Mouse (Mus musculus) Patski (cell line): ENCODE measurements around the gene Zbp1. TPM values are rescaled to one million over a fixed set of nuclear protein-coding genes. Genes with fewer than 3 reads are reported as not detected.

ENCODE experiments used
- ATAC-seq: fragments of 100-300 bp; one replicate; pipeline ENCODE4 v1.8.0; 2021
- CTCF ChIA-PET: fragments of 350-600 bp; sonication (Branson Sonifier 250); formaldehyde crosslinking; loops from one replicate; lab custom pipeline; 2022; ENCODE audit warnings: inconsistent platforms; lab: Charles Lee
- POLR2A ChIA-PET: fragments of 350-600 bp; sonication (Branson Sonifier 250); formaldehyde crosslinking; loops from one replicate; lab custom pipeline; 2022; ENCODE audit warnings: antibody characterized with exemption, inconsistent platforms; lab: Charles Lee
- DNase-seq: peaks from one replicate; pipeline ENCODE4 v3.0.0-alpha.2; 2011; ENCODE audit warnings: low read depth, low spot score
- H3K27me3 ChIP-seq: fragments of 371-371 bp; one replicate; pipeline ENCODE4 v1.5.1; 2021
- CTCF ChIP-seq: fragments of 100-300 bp; IDR thresholded peaks from one replicate; pipeline ENCODE4 v1.5.1; 2021
- in situ Hi-C: fragments of 300-500 bp; cut with MboI; formaldehyde crosslinking; loops from 3 replicates; pipeline ENCODE4 v1.11.1; 2018; ENCODE audit warnings: low pct_unique_long_range_greater_than_20kb, mixed read lengths
- polyA plus RNA-seq: library from polyadenylated mRNA; unstranded; gene quantifications from one replicate; pipeline ENCODE4 v1.2.3, GENCODE M21; 2021

Gene Zbp1
- polyA plus RNA-seq, 1 experiment from 2014 or later: 0.05 TPM

GRCm38 (mm10) chr2:173202924-173203689 is 15.6 kb downstream of the Zbp1 start:
- ATAC-seq (no peak), DNase-seq (no peak)
- H3K27me3 ChIP-seq: peaks cover 2% of the 10 kb centered on the region
- POLR2A ChIA-PET: no interaction called here
- TF ChIP-seq CTCF: no peak
- in situ Hi-C loops: no loop called here
- CTCF ChIA-PET: no interaction called here

DNA sequence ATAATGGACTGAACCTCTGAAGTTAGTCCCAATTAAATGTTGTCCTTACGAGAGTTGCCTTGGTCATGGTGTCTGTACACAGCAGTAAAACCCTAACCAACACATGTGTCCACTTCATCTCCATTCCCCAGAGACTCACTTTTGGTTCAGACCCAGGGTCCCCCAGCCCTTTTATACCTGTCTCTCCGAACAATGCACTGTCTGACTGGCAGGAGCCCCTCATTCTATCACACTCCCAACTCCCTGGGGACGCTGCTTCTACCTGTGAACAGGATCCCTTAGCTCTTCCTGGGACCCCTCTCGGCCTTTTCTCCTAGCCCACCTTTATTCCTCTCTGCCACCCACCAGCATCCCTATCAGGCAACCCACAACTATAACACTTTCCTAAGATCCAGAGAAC is 23.9 kb downstream of the Zbp1 start:
- in situ Hi-C loops: loop anchor here (5.0 to 25.0 kb wide), 3 partner anchors 353 to 1693 kb away; partner anchors contain the start of gene Gnas
- no peak for TF ChIP-seq CTCF
- no peak for ATAC-seq
- H3K27me3 ChIP-seq: peaks cover 21% of the 10 kb centered on the region
- no peak for DNase-seq
- POLR2A ChIA-PET: no interaction called here
- CTCF ChIA-PET: no interaction called here

GRCm38 (mm10) chr2:173187182-173187855 is 31.4 kb downstream of the Zbp1 start:
- peaks cover 3% of the 10 kb centered on the region for H3K27me3 ChIP-seq
- DNase-seq: no peak
- no peak for TF ChIP-seq CTCF
- POLR2A ChIA-PET: no interaction called here
- CTCF ChIA-PET: interaction anchor here (1.5 to 2.5 kb wide), 4 partner anchors 33 to 376 kb away, joined by 4 to 8 read pairs (median 8); no protein-coding TSS in a partner anchor
- ATAC-seq: no peak
- in situ Hi-C loops: loop anchor here (25.0 kb wide), 2 partner anchors 1100 to 1700 kb away; partner anchors contain the start of gene Gnas

DNA sequence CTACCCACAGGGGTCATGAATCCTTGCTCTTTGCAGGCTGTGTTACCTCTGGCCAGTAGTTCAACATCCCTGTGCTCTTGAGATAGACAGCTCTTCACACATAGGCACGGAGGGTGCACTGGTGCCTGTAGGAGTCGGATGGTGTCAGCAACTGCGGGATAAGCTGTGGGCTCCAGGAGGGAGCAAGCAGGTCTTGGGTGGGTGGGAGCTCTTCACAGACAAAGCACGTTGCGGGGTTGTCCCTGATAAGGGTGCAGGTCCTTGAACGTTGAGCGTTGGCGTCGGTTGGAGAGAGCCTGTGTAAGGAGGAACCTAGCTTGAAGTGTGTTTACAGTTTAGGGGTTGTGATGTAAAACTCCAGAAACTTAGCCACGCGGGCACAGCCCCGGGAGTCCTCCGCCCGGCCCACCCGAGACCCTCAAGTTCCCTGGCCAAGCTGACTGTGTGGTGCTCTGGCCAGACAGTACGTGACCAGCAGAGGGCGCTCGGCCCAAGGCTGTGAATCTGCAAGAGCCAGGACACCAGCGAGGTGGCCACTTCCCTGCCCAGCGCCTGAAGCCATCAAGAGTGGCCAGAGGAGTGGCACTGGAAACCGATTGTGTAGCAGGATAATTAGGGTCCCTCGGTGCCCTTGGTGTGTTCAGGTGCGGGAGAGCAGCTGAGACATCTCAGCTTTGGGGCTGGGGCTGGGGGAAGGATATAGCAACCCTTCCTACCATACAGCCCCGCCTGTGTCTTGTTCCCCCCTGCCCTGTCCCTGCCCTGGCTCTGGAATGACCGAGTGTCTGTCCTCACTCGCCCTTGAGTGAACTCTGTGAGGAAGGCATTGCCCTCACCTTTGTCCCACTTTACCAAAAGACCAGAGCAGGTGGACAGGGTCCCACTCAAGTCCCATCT is 32.4 kb downstream of the Zbp1 start:
- CTCF ChIA-PET: interaction anchor here (0.7 to 2.5 kb wide), 12 partner anchors 29 to 377 kb away, joined by 3 to 9 read pairs (median 4); no protein-coding TSS in a partner anchor
- ATAC-seq: peak; percentile 23
- POLR2A ChIA-PET: interaction anchor here (0.5 kb wide), 1 partner anchor 121 kb away, joined by 3 read pairs; no protein-coding TSS in a partner anchor
- DNase-seq: no peak
- in situ Hi-C loops: loop anchor here (25.0 kb wide), 2 partner anchors 1101 to 1701 kb away; partner anchors contain the start of gene Gnas
- peaks cover 3% of the 10 kb centered on the region for H3K27me3 ChIP-seq
- TF ChIP-seq CTCF: no peak

DNA sequence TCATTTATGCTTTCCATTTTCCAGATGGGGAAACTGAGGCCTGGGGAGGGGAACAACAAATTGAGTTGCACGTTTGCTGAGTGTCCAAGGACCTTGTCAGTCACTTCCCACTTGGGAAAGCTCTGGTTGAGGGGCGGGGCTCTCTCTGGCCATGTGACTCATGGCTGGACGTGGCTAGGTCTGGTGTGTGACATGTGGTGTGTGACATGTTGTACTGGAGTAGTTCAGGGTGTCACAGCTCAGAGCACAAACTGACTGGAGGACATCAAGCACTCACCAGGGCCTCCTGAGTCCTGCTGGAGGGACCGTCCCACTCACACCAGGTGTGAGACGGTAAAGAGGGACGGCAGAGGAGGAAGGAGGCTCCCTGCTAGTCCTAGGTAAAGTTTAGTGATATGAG is 33.4 kb downstream of the Zbp1 start:
- ChIA-PET POLR2A (no interaction called here), CTCF (interaction anchor here (0.9 to 2.5 kb wide), 5 partner anchors 78 to 376 kb away, joined by 4 to 9 read pairs (median 8); no protein-coding TSS in a partner anchor)
- in situ Hi-C loops: loop anchor here (25.0 kb wide), 2 partner anchors 1102 to 1702 kb away; partner anchors contain the start of gene Gnas
- no peak for DNase-seq
- ATAC-seq: no peak
- no peak for TF ChIP-seq CTCF
- H3K27me3 ChIP-seq: peaks cover 6% of the 10 kb centered on the region

GRCm38 (mm10) chr2:173184475-173185080 is 34.1 kb downstream of the Zbp1 start:
- CTCF ChIA-PET: interaction anchor here (1.0 to 2.0 kb wide), 3 partner anchors 48 to 377 kb away, joined by 3 to 9 read pairs (median 3); no protein-coding TSS in a partner anchor
- in situ Hi-C loops: loop anchor here (5.0 to 25.0 kb wide), 3 partner anchors 77 to 1703 kb away; partner anchors contain the start of gene Gnas
- TF ChIP-seq CTCF: no peak
- peaks cover 13% of the 10 kb centered on the region for H3K27me3 ChIP-seq
- DNase-seq (no peak), ATAC-seq (no peak)
- POLR2A ChIA-PET: no interaction called here

GRCm38 (mm10) chr2:173183836-173184460 is 34.8 kb downstream of the Zbp1 start:
- ATAC-seq (no peak), DNase-seq (no peak)
- ChIA-PET POLR2A (no interaction called here), CTCF (interaction anchor here (1.0 to 1.1 kb wide), 2 partner anchors 47 to 378 kb away, joined by 3 read pairs; no protein-coding TSS in a partner anchor)
- TF ChIP-seq CTCF: no peak
- H3K27me3 ChIP-seq: peaks cover 18% of the 10 kb centered on the region
- in situ Hi-C loops: loop anchor here (5.0 to 25.0 kb wide), 3 partner anchors 77 to 1703 kb away; partner anchors contain the start of gene Gnas

DNA sequence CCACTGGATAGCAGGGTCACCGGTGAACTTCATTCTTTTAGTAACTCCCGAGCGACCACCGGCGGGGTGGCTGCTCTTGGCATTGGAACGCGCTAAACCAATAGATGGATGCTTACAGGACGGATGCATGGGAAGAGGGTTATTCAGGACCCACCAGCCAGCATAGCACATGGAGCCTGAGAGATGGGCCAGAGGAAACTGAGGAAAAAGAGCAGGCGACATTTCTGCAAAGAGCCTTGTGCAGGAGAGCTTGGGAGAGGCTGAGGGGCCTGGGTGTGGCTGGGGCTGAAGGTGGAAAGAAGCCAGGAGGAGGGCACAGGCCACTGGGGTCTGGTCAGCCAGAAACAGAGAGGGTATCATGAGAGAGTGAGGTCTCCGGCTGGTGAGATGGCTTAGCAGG is 35.4 kb downstream of the Zbp1 start:
- ChIA-PET CTCF (interaction anchor here (1.0 kb wide), 1 partner anchor 47 kb away, joined by 3 read pairs; no protein-coding TSS in a partner anchor), POLR2A (no interaction called here)
- ATAC-seq (no peak), DNase-seq (no peak)
- TF ChIP-seq CTCF: no peak
- in situ Hi-C loops: loop anchor here (5.0 to 25.0 kb wide), 3 partner anchors 76 to 1704 kb away; partner anchors contain the start of gene Gnas
- H3K27me3 ChIP-seq: peaks cover 21% of the 10 kb centered on the region
